Mouse (Mus musculus) CD4-positive helper T cell, adult 2 months (primary cell): ENCODE data around the gene Psmd4.
"Not testable (repeated sequence)": the region's sequence is repeated elsewhere in the genome, so short reads cannot be mapped to it uniquely, and the experiment has no call there.

Source experiments
- DNase-seq: peaks from one replicate; pipeline ENCODE4 v3.0.0-alpha.2; 2012; ENCODE audit warnings: low read depth, missing footprints, low spot score

Gene Psmd4

GRCm38 (mm10) chr3:95025202-95025601 lies 17.2 kb downstream of the Psmd4 start:
- no peak for DNase-seq

GRCm38 (mm10) chr3:95024551-95024950 lies 17.9 kb downstream of the Psmd4 start:
- DNase-seq: no peak

GRCm38 (mm10) chr3:95020956-95021355 lies 21.5 kb downstream of the Psmd4 start:
- DNase-seq: not testable (repeated sequence)

- DNase-seq: peak; percentile 79
Measured at GRCm38 (mm10) chr3:95018741-95019140, 23.7 kb downstream of the Psmd4 start.

- DNase-seq: no peak
Measured at GRCm38 (mm10) chr3:95016532-95017056, 25.8 kb downstream of the Psmd4 start.

- DNase-seq: peak; percentile 95
Measured at GRCm38 (mm10) chr3:95015891-95016531, 26.4 kb downstream of the Psmd4 start.

GRCm38 (mm10) chr3:95015337-95015872 lies 27.0 kb downstream of the Psmd4 start, which contains the start of gene Zfp687:
Gene Zfp687, minus strand, starts transcription at chr3:95015448.
- DNase-seq: peak; percentile 99

- peak; percentile 56 for DNase-seq
Measured at GRCm38 (mm10) chr3:95014428-95015151, 27.8 kb downstream of the Psmd4 start.

- DNase-seq: no peak
Measured at GRCm38 (mm10) chr3:95013699-95014427, 28.6 kb downstream of the Psmd4 start.

- DNase-seq: no peak
Measured at GRCm38 (mm10) chr3:95012982-95013381, 29.4 kb downstream of the Psmd4 start.

GRCm38 (mm10) chr3:95010396-95010795 lies 32.0 kb downstream of the Psmd4 start:
- no peak for DNase-seq

- no peak for DNase-seq
Measured at GRCm38 (mm10) chr3:95007706-95008105, 34.7 kb downstream of the Psmd4 start.

- DNase-seq: no peak
Measured at GRCm38 (mm10) chr3:95005651-95006050, 36.8 kb downstream of the Psmd4 start.

- no peak for DNase-seq
Measured at GRCm38 (mm10) chr3:95003273-95003672, 39.1 kb downstream of the Psmd4 start.

- no peak for DNase-seq
Measured at GRCm38 (mm10) chr3:95002569-95002968, 39.8 kb downstream of the Psmd4 start.

GRCm38 (mm10) chr3:94996946-94997345 lies 45.5 kb downstream of the Psmd4 start:
- DNase-seq: peak; percentile 82

- DNase-seq: no peak
Measured at GRCm38 (mm10) chr3:94989159-94989761, 53.2 kb downstream of the Psmd4 start.

- no peak for DNase-seq
Measured at GRCm38 (mm10) chr3:94987578-94987977, 54.8 kb downstream of the Psmd4 start.

GRCm38 (mm10) chr3:94985513-94985912 lies 56.9 kb downstream of the Psmd4 start:
- no peak for DNase-seq

GRCm38 (mm10) chr3:94984312-94984711 lies 58.1 kb downstream of the Psmd4 start:
- no peak for DNase-seq
